Mouse (Mus musculus) lung, postnatal 0 days (tissue): ENCODE data around the gene Znrf4.

ENCODE experiments used
- CTCF ChIP-seq: IDR thresholded peaks from 2 replicates; pipeline ENCODE4 v1.5.1; 2016; ENCODE audit warnings: antibody characterized with exemption, mild to moderate bottlenecking
- EP300 ChIP-seq: IDR thresholded peaks from 2 replicates; pipeline ENCODE4 v1.6.1; 2016; ENCODE audit warnings: antibody characterized with exemption, mild to moderate bottlenecking, control low read depth

DNA sequence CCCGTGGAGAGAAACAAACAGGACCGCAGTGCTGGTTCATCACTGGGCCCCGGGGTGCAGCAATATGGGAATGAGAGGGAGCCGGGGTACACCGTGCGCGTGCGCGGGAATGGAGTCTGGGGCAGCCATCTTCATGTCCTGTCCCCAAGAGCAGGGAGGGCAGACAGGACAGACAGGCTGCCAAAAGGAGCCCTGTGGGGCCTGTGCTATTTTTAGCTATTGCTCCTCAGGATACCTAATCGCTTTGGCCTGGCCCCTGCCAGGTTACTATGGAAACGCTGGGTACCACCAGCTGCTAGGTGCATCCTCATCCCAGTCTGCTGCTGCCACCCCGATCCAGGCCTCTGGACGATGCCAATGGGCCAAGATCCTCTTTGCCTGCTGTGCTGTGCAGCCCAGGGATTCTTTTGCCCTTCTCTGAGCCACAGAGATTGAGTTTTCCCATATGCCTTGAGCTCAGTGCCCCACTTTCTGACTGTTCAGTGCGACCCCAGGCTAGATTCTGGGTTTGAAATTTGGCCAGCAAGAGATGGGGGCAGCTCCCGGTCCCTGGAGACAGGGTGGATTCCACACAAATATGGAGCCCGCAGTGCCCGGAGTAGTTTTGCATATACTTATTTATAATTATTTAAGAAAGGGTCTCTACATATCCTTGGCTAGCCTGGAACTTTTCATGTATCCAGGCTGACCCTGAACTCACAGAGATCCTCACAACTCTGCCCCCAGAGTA is 35.0 kb upstream of the Znrf4 start:
- TF ChIP-seq CTCF (no peak), EP300 (no peak)
